Mouse (Mus musculus) stomach, embryonic 16.5 days (tissue): ENCODE measurements around the gene Sephs1. TPM values are rescaled to one million over a fixed set of nuclear protein-coding genes. Genes with fewer than 3 reads are reported as not detected.

Experiments
- ATAC-seq: fragments of 200-750 bp; cut with Nextera tagmentation; 2 replicates; pipeline ENCODE4 v1.8.0; 2017; ENCODE audit warnings: moderate number of reproducible peaks, moderate TSS enrichment; ENCODE audit not compliant: insufficient read depth, low FRiP score
- H3K27ac ChIP-seq: fragments of 300-500 bp; sonication (generic); 2 replicates; pipeline ENCODE4 v1.5.1; 2014; ENCODE audit warnings: low read length
- H3K27me3 ChIP-seq: fragments of 300-500 bp; sonication (generic); 2 replicates; pipeline ENCODE4 v1.6.1; 2014; ENCODE audit warnings: low read length, control low read depth, mixed read lengths; ENCODE audit not compliant: control insufficient read depth, insufficient read depth
- H3K36me3 ChIP-seq: fragments of 300-500 bp; sonication (generic); 2 replicates; pipeline ENCODE4 v1.6.1; 2014; ENCODE audit warnings: low read length; ENCODE audit not compliant: control insufficient read depth, insufficient read depth
- H3K4me1 ChIP-seq: fragments of 300-500 bp; sonication (generic); 2 replicates; pipeline ENCODE4 v1.6.1; 2014; ENCODE audit warnings: low read length, control low read depth, mixed read lengths; ENCODE audit not compliant: control insufficient read depth, insufficient read depth
- H3K4me2 ChIP-seq: fragments of 300-500 bp; sonication (generic); 2 replicates; pipeline ENCODE4 v1.6.1; 2014; ENCODE audit warnings: low read depth, low read length, mixed read lengths
- H3K4me3 ChIP-seq: fragments of 300-500 bp; sonication (generic); replicated peaks from 2 replicates; pipeline ENCODE4 v1.5.1; 2014; ENCODE audit warnings: mild to moderate bottlenecking, low read length
- H3K9ac ChIP-seq: fragments of 300-500 bp; sonication (generic); 2 replicates; pipeline ENCODE4 v1.6.1; 2014; ENCODE audit warnings: low read length
- H3K9me3 ChIP-seq: fragments of 300-500 bp; sonication (generic); replicated peaks from 2 replicates; pipeline ENCODE4 v1.6.1; 2016; ENCODE audit warnings: low read length, control low read depth; ENCODE audit not compliant: control insufficient read depth
- WGBS: fragments of 180-500 bp; shearing (Covaris S2); extraction: QIAGEN DNeasy Blood & Tissue Kit; methylation state at CpG from one replicate; pipeline ENCODE4 v1.1.7; 2014; 5-methylcytosine and 5-hydroxymethylcytosine counted together
- polyA plus RNA-seq: library from polyadenylated mRNA; unstranded; fragments of >200 nt; fragmentation: Nextera tagmentation; extraction: Ambion mirVana; gene quantifications from 2 replicates; pipeline ENCODE4 v1.2.1, GENCODE M21; 2015

The Sephs1 gene
- polyA plus RNA-seq, 1 experiment from 2014 or later = 53.0 TPM

DNA sequence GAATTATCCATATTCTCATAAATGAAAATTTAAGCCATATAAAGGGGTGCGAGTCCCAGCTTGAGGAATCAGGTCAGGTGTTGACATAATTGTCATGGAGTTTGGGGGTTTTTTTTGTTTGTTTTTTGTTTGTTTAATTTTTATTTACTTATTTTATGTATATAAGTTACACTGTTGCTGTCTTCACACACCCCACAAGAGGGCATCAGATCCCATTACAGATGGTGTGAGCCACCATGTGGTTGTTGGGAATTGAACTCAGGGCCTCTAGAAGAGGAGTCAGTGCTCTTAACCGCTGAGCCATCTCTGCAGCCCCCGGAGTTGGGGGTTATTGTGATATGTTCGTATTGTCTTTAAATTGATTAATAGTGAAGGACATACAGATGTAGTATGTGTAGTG lies 15.6 kb downstream of the Sephs1 start:
- H3K4me2 ChIP-seq = no peak overlapping the region
- 94% methylated on average over 4 of the region's 4 CpGs for WGBS
- H3K4me3 ChIP-seq = no peak overlapping the region
- no peak for ATAC-seq
- H3K27ac ChIP-seq = no peak overlapping the region
- H3K36me3 ChIP-seq = peaks cover 18% of the 10 kb centered on the region
- no peaks in the 10 kb centered on the region for H3K4me1 ChIP-seq
- no peak overlapping the region for H3K9ac ChIP-seq
- no peaks in the 10 kb centered on the region for H3K9me3 ChIP-seq
- no peaks in the 10 kb centered on the region for H3K27me3 ChIP-seq

GRCm38 (mm10) chr2:4900624-4901023 lies 19.3 kb downstream of the Sephs1 start:
- no peak for ATAC-seq
- 88% methylated on average over 6 of the region's 6 CpGs for WGBS
- Histone ChIP-seq H3K4me1 (no peaks in the 10 kb centered on the region), H3K36me3 (peaks cover 18% of the 10 kb centered on the region), H3K9me3 (no peaks in the 10 kb centered on the region), H3K4me3 (no peak overlapping the region), H3K27ac (no peak overlapping the region), H3K4me2 (no peak overlapping the region), H3K9ac (no peak overlapping the region), H3K27me3 (no peaks in the 10 kb centered on the region)

DNA sequence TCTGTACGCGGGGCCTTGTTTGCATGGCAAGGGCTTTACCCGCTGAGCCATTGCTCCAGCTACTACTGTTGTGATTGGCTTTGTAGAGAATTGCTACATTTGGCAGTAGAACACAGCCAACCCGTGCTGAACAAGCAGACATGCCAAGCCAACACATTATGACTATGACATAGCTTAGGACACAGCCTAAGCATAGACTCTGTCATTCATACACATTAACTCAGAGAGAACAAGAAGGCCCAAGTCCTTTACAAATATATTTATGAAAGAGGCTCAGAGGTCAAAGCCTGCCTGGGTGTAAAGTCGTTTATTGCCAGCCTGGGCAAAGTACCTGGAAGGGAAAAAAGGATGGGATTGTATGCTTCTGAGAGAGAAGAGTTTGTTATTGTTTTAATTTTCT lies 21.0 kb downstream of the Sephs1 start:
- no peak for ATAC-seq
- WGBS = 85% methylated on average over 5 of the region's 5 CpGs
- Histone ChIP-seq H3K27ac (no peak overlapping the region), H3K27me3 (no peaks in the 10 kb centered on the region), H3K4me3 (no peak overlapping the region), H3K9ac (no peak overlapping the region), H3K9me3 (no peaks in the 10 kb centered on the region), H3K4me2 (no peak overlapping the region), H3K36me3 (peaks cover 22% of the 10 kb centered on the region), H3K4me1 (no peaks in the 10 kb centered on the region)

- 0 out of 2 replicates have a peak, but pooled peaks cover 2% of the 10 kb centered on the region for H3K9me3 ChIP-seq
- H3K4me3 ChIP-seq = no peak overlapping the region
- H3K4me2 ChIP-seq = no peak overlapping the region
- H3K27ac ChIP-seq = no peak overlapping the region
- H3K27me3 ChIP-seq = no peaks in the 10 kb centered on the region
- no peak overlapping the region for H3K9ac ChIP-seq
- 86% methylated on average over 6 of the region's 6 CpGs for WGBS
- ATAC-seq = no peak
- H3K36me3 ChIP-seq = peaks cover 10% of the 10 kb centered on the region
- no peaks in the 10 kb centered on the region for H3K4me1 ChIP-seq
These were observed 25.8 kb downstream of the Sephs1 start for GRCm38 (mm10) chr2:4907120-4907519.

- WGBS = 72% methylated on average over 7 of the region's 7 CpGs
- peaks cover 10% of the 10 kb centered on the region for H3K36me3 ChIP-seq
These were observed 26.6 kb downstream of the Sephs1 start for GRCm38 (mm10) chr2:4907916-4908315.

DNA sequence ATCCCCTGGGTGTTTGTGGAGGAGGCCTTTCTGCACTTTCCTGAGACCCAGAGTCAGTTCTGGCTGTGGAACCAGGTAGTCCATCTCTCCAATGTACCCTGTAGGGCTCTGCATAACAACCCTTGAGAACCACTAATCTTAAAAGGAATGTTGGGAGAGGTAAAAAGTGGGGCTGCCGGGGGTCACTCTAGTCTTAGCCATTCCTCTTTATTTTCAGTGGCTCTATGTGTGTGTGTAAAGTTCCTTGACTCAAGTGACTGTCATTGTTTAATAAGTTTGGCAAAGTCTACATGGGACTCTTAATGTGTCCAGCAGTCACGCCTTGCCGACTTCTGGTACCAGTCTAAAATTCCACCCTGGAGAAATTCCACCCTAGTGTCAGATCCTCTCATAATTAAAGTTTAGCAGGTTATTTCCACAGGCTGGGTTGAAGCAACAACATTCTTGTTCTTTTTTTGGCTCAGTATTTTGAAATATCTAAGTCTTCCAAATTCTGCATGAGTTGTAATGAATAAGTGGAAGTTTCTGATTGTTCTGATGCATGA lies 27.5 kb downstream of the Sephs1 start:
- no peaks in the 10 kb centered on the region for H3K4me1 ChIP-seq
- H3K4me2 ChIP-seq = no peak overlapping the region
- WGBS = 82% methylated on average over 3 of the region's 3 CpGs
- H3K4me3 ChIP-seq = no peak overlapping the region
- H3K27ac ChIP-seq = no peak overlapping the region
- no peak for ATAC-seq
- no peak overlapping the region for H3K9ac ChIP-seq
- no peaks in the 10 kb centered on the region for H3K27me3 ChIP-seq
- 0 out of 2 replicates have a peak, but pooled peaks cover 7% of the 10 kb centered on the region for H3K9me3 ChIP-seq
- H3K36me3 ChIP-seq = peaks cover 10% of the 10 kb centered on the region

More at GRCm38 (mm10) chr2:4907916-4908315, 26.6 kb downstream of the Sephs1 start:
- Histone ChIP-seq H3K9me3 (0 out of 2 replicates have a peak, but pooled peaks cover 7% of the 10 kb centered on the region), H3K4me1 (no peaks in the 10 kb centered on the region), H3K4me3 (no peak overlapping the region), H3K27me3 (no peaks in the 10 kb centered on the region), H3K4me2 (no peak overlapping the region), H3K27ac (no peak overlapping the region), H3K9ac (no peak overlapping the region)
- ATAC-seq = no peak

DNA sequence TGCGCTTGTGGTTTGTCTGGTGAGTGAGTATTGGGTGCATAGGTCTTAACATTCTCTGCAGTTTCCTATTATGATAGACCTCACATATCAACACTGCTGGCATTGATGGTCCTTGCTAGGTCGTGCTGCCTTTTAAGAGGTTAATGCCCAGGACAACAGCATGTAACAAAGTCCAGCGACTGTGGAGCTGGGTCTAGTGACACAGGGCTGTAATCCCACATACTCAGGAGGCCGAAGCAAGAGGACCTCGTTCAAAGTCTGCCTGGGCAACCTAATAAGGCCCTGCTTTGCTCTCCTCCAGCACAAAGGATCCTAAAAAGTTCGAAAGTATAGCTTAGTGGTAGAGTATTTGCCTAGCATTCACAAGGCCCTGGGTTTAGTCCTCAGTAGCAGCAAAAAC lies 28.5 kb downstream of the Sephs1 start:
- no peak for ATAC-seq
- H3K4me3 ChIP-seq = no peak overlapping the region
- 65% methylated on average over 6 of the region's 6 CpGs for WGBS
- H3K4me2 ChIP-seq = no peak overlapping the region
- H3K27ac ChIP-seq = no peak overlapping the region
- peaks cover 10% of the 10 kb centered on the region for H3K36me3 ChIP-seq
- H3K9me3 ChIP-seq = 0 out of 2 replicates have a peak, but pooled peaks cover 7% of the 10 kb centered on the region
- no peak overlapping the region for H3K9ac ChIP-seq
- H3K4me1 ChIP-seq = no peaks in the 10 kb centered on the region
- no peaks in the 10 kb centered on the region for H3K27me3 ChIP-seq

DNA sequence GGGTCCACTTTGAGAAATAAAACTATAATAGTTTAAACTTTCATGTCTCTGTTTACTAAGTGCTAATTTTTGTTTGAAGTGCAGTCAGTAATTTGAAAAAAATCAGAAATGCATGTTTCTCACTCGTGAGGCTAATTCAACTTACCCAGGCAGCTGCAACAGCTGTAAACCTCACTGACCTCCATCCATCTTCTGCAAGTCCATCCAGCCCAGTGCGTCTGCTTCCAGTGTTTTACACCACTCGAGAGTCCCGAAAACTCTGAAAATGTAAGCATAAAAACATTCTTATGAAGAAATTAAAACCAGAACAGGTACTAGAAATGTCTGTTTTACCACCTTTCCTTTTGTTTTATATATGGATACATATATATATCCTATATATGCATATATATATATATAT lies 29.2 kb downstream of the Sephs1 start:
- WGBS = 42% methylated on average over 4 of the region's 4 CpGs
- no peak for ATAC-seq
- Histone ChIP-seq H3K9me3 (0 out of 2 replicates have a peak, but pooled peaks cover 7% of the 10 kb centered on the region), H3K27me3 (no peaks in the 10 kb centered on the region), H3K4me1 (no peaks in the 10 kb centered on the region), H3K36me3 (peaks cover 6% of the 10 kb centered on the region), H3K4me3 (no peak overlapping the region), H3K9ac (no peak overlapping the region), H3K27ac (no peak overlapping the region), H3K4me2 (no peak overlapping the region)

GRCm38 (mm10) chr2:4913949-4914348 lies 32.6 kb downstream of the Sephs1 start:
- Histone ChIP-seq H3K36me3 (no peaks in the 10 kb centered on the region), H3K4me2 (no peak overlapping the region), H3K4me3 (no peak overlapping the region), H3K27me3 (no peaks in the 10 kb centered on the region), H3K9ac (no peak overlapping the region), H3K4me1 (0 out of 2 replicates have a peak, but pooled peaks cover 3% of the 10 kb centered on the region), H3K9me3 (0 out of 2 replicates have a peak, but pooled peaks cover 7% of the 10 kb centered on the region), H3K27ac (no peak overlapping the region)
- 83% methylated on average over 7 of the region's 7 CpGs for WGBS
- no peak for ATAC-seq
